Mouse (Mus musculus): ENCODE results near the gene Nsd2.

GRCm38 (mm10) chr5:33900101-33900500 is 79.6 kb downstream of the Nsd2 start:
- TF ChIP-seq MAFK (IDR thresholded peaks at IDR 0.05; ENCODE audit: insufficient read depth, low read depth, low read length) (no peak), HCFC1 (IDR thresholded peaks at IDR 0.05; ENCODE audit: borderline replicate concordance, insufficient read depth, low read length) (no peak), CHD2 (IDR thresholded peaks at IDR 0.05; ENCODE audit: low read depth, low read length) (no peak)

Data from ES-E14 (cell line).